Comparison of ENCODE assay signal across 9 mouse cellular contexts in the genomic region with DNA sequence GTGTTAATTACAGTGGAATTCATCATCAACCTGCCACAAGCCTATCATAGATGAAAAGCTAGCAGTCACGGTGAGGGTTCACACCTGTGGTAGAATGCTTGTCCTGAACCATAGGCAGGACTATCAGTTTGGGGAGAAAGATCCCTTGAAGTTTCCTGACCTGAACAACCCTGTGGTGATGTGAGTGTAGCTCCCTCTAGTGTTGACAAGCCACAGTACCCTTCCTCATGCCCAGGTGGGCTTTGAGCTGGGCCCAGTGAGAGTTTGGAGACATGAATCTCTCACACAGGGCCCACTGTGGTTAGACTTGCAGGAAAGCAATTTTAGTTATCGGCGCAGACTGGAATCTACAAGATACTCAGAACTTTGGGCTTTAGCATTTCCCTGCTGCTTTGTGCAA. TPM values are rescaled to one million over a fixed set of nuclear protein-coding genes. Genes with fewer than 3 reads are reported as not detected.
DNase-seq lines count a peak whose midpoint lies in the region; ATAC-seq and TF ChIP-seq lines count a peak whose summit lies in the region.
"Had no signal": no experiment of that assay in that cellular context is flagged by ENCODE, and none has a peak within 500 bp of the region (broad histone marks: within the 10 kb centered on the region; RNA-seq: fewer than 3 reads in every experiment).

No protein-coding gene starts in this region.

- H3K9ac ChIP-seq in intestine, embryonic 16.5 days (ENCODE audit: low read depth, low read length): no peak overlapping the region
- H3K9ac ChIP-seq in intestine, embryonic 15.5 days: no peak overlapping the region
- no peak overlapping the region for H3K9ac ChIP-seq in liver, embryonic 14.5 days (replicated peaks)

- intact Hi-C loops in heart, postnatal 10 days (cut with DNase I): loop anchor here (1.0 to 2.0 kb wide), 2 partner anchors 64 to 173 kb away; partner anchors contain the start of genes Anapc16 and Ascc1

- no peaks in the 10 kb centered on the region; the same call in 1 of the 2 replicates for H3K4me1 ChIP-seq in intestine, embryonic 16.5 days (ENCODE audit: control insufficient read depth, insufficient read depth, low read length)
- H3K4me1 ChIP-seq in intestine, embryonic 15.5 days (replicated peaks): 0 out of 2 replicates have a peak, but pooled peaks cover 3% of the 10 kb centered on the region
- peaks cover 6% of the 10 kb centered on the region for H3K4me1 ChIP-seq in E14TG2a.4 (replicated peaks; ENCODE audit: low read depth, low read length)
- H3K4me1 ChIP-seq in liver, embryonic 14.5 days (replicated peaks; ENCODE audit: control insufficient read depth in 2 of 2, insufficient read depth in 2 of 2, low read length in 1 of 2): no peaks in the 10 kb centered on the region

- H3K4me2 ChIP-seq in intestine, embryonic 16.5 days (ENCODE audit: low read depth, low read length): no peak overlapping the region
- H3K4me2 ChIP-seq in intestine, embryonic 15.5 days (replicated peaks): no peak overlapping the region
- H3K4me2 ChIP-seq in liver, embryonic 14.5 days (ENCODE audit: low read depth): no peak overlapping the region

- peak; percentile 71 for TF ChIP-seq CTCF in E14TG2a.4 (conservative IDR thresholded peaks at IDR 0.05; ENCODE audit: low read length)
- TF ChIP-seq CTCF in liver, embryonic 14.5 days (IDR thresholded peaks at IDR 0.05; ENCODE audit: low read depth): peak; percentile 83

- no peak overlapping the region for H3K4me3 ChIP-seq in intestine, embryonic 16.5 days (ENCODE audit: low read length)
- H3K4me3 ChIP-seq in intestine, embryonic 15.5 days (replicated peaks): no peak overlapping the region
- H3K4me3 ChIP-seq in E14TG2a.4 (replicated peaks; ENCODE audit: low read length): no peak overlapping the region
- no peak overlapping the region for H3K4me3 ChIP-seq in liver, embryonic 14.5 days (ENCODE audit: insufficient read depth in 1 of 2, low read depth in 2 of 2, low read length in 2 of 2)
- H3K4me3 ChIP-seq: erythroblast, embryonic 14.5 days had no signal

- peak; percentile 11 for DNase-seq in adrenal gland, postnatal 25 days
- DNase-seq in heart, postnatal 10 days: peak; percentile 44 to 57
- no peak for DNase-seq in liver, embryonic 14.5 days (ENCODE audit: low read depth in 3 of 3, low spot score in 3 of 3)
- peak; percentile 34 to 38 for DNase-seq in spleen, postnatal 36 days (ENCODE audit: low spot score in 2 of 2)
- no peak for DNase-seq in frontal cortex, postnatal 25 days (ENCODE audit: low spot score in 2 of 2)

- WGBS in intestine, embryonic 16.5 days: 68% methylated on average over 3 of the region's 3 CpGs
- WGBS in intestine, embryonic 15.5 days: 67% methylated on average over 3 of the region's 3 CpGs
- whole genome bisulfite sequencing in liver, embryonic 14.5 days (ENCODE audit: insufficient replicate concordance): 67% methylated on average over 3 of the region's 3 CpGs

- H3K27ac ChIP-seq in intestine, embryonic 16.5 days (ENCODE audit: low read length): no peak overlapping the region
- H3K27ac ChIP-seq in intestine, embryonic 15.5 days: no peak overlapping the region
- H3K27ac ChIP-seq in liver, embryonic 14.5 days: no peak overlapping the region

- no peaks in the 10 kb centered on the region for H3K27me3 ChIP-seq in intestine, embryonic 16.5 days (replicated peaks; ENCODE audit: control insufficient read depth, insufficient read depth, low read length)
- no peaks in the 10 kb centered on the region for H3K27me3 ChIP-seq in intestine, embryonic 15.5 days (replicated peaks)
- no peaks in the 10 kb centered on the region for H3K27me3 ChIP-seq in E14TG2a.4 (ENCODE audit: insufficient read depth, low read length)
- no peaks in the 10 kb centered on the region for H3K27me3 ChIP-seq in liver, embryonic 14.5 days (ENCODE audit: control insufficient read depth, insufficient read depth, low read length)

- no peaks in the 10 kb centered on the region for H3K9me3 ChIP-seq in intestine, embryonic 16.5 days (ENCODE audit: control insufficient read depth, low read length)
- H3K9me3 ChIP-seq in intestine, embryonic 15.5 days: no peaks in the 10 kb centered on the region
- no peaks in the 10 kb centered on the region for H3K9me3 ChIP-seq in E14TG2a.4 (ENCODE audit: low read length)
- H3K9me3 ChIP-seq in liver, embryonic 14.5 days (ENCODE audit: control insufficient read depth, low read length): no peaks in the 10 kb centered on the region

- TF ChIP-seq EP300 in liver, embryonic 14.5 days (IDR thresholded peaks at IDR 0.05; ENCODE audit: low read depth): no peak

- ATAC-seq in intestine, embryonic 16.5 days: 0 out of 2 replicates have a peak, but pooled peaks have one; percentile 31
- no peak for ATAC-seq in intestine, embryonic 15.5 days
- no peak for ATAC-seq in liver, embryonic 14.5 days (ENCODE audit: insufficient read depth)

- no peaks in the 10 kb centered on the region for H3K36me3 ChIP-seq in intestine, embryonic 16.5 days (ENCODE audit: control insufficient read depth, insufficient read depth, low read length)
- peaks cover 4% of the 10 kb centered on the region; the same call in 1 of the 2 replicates for H3K36me3 ChIP-seq in intestine, embryonic 15.5 days
- peaks cover 44% of the 10 kb centered on the region for H3K36me3 ChIP-seq in E14TG2a.4 (ENCODE audit: insufficient read depth, low read length)
- no peaks in the 10 kb centered on the region for H3K36me3 ChIP-seq in liver, embryonic 14.5 days (replicated peaks; ENCODE audit: control insufficient read depth, insufficient read depth, low read depth)

RNA-seq across cellular contexts. Expression of gene Spock2, which starts 39.5 kb away (rescaled TPM):
- 3.4 and 3.6 TPM in 2 replicates for polyA plus RNA-seq in intestine, embryonic 16.5 days (2015; fragmentation: Nextera tagmentation; extraction: Ambion mirVana)
- polyA plus RNA-seq in intestine, embryonic 15.5 days (2015; fragmentation: Nextera tagmentation; extraction: Ambion mirVana): 3.7 and 4.2 TPM in 2 replicates
- 27.3 and 35.2 TPM in 2 replicates for total RNA-seq in adrenal gland, postnatal 25 days (2021)
- 10 to 100 TPM in 1 of 2 experiments, 1 to 10 TPM in 1; 8.8 to 11.0 TPM for total RNA-seq in heart, postnatal 10 days (2021)
- polyA plus RNA-seq in liver, embryonic 14.5 days (2012; rRNA removed): 0.04 and 0.12 TPM in 2 replicates
- polyA plus RNA-seq in liver, embryonic 14.5 days (2014; fragmentation: Nextera tagmentation; extraction: Ambion mirVana): 0.04 and 0.06 TPM in 2 replicates

Comparison
In these comparisons a context has a peak if more than half of its experiments do, and no peak if none do; other contexts are left out.
1. DNase-seq: peak in adrenal gland, postnatal 25 days (single experiment), heart, postnatal 10 days (2 of 2) and spleen, postnatal 36 days (2 of 2); none in liver, embryonic 14.5 days (0 of 3) and frontal cortex, postnatal 25 days (0 of 2).